Mouse (Mus musculus) cortical plate, adult 2 months (tissue): ENCODE data around the gene H2-M10.6.

Experiments
- CTCF ChIP-seq: fragments of 200-500 bp; IDR thresholded peaks from 2 replicates; pipeline ENCODE4 v1.5.1; 2011; ENCODE audit warnings: mild to moderate bottlenecking, control low read depth, low read length; ENCODE audit not compliant: insufficient read depth; ENCODE audit errors: extremely low read depth
- POLR2A ChIP-seq: fragments of 200-500 bp; IDR thresholded peaks from 2 replicates; pipeline ENCODE4 v1.6.1; 2011; ENCODE audit warnings: mild to moderate bottlenecking, low read length, control low read depth; ENCODE audit not compliant: insufficient read depth; ENCODE audit errors: extremely low read depth

GRCm38 (mm10) chr17:36843696-36844095 lies 31.7 kb downstream of the H2-M10.6 start:
- TF ChIP-seq POLR2A, result no peak
- TF ChIP-seq CTCF, result no peak
